Mouse (Mus musculus): Measurements from ENCODE around the gene Pde8b.

DNA sequence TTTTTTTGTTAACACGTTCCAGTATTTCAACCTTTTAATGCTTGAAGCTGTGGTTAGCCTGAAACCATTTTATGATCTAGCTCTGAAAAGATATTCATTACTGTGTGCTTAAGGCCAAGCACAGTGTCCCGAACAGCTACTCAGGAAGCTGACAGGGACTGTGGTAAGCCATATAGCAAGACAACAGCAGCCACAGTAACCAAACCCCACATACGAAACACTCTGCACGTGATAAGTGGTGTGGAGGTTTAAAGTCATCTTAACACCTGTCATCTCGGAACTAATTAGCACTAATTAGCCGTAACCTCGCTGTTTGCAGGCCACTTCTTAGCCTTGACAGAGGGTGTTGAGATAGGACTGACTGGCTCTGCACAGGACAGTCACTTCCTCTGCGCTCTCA, 242.9 kb downstream of the Pde8b start:
- no peak for TF ChIP-seq EP300 (optimal IDR thresholded peaks at IDR 0.05)
- TF ChIP-seq CTCF (IDR thresholded peaks at IDR 0.05; ENCODE audit: low read depth) = no peak

All from stomach, postnatal 0 days (tissue).